Mouse (Mus musculus) embryonic facial prominence, embryonic 11.5 days (tissue): ENCODE measurements around the gene Asic2. TPM values are rescaled to one million over a fixed set of nuclear protein-coding genes. Genes with fewer than 3 reads are reported as not detected.

Experiments used
- ATAC-seq: fragments of 200-750 bp; cut with Nextera tagmentation; replicated peaks from 2 replicates; pipeline ENCODE4 v1.8.0; 2017; ENCODE audit warnings: low read depth; ENCODE audit not compliant: insufficient number of reproducible peaks, low FRiP score, low TSS enrichment
- DNase-seq: peaks from one replicate; pipeline ENCODE4 v3.0.0-alpha.2; 2015; ENCODE audit warnings: low spot score
- H3K27ac ChIP-seq: fragments of 300-500 bp; sonication (generic); replicated peaks from 2 replicates; pipeline ENCODE4 v1.5.1; 2014; ENCODE audit warnings: mild to moderate bottlenecking, low read depth, low read length, control low read depth
- H3K27me3 ChIP-seq: fragments of 300-500 bp; sonication (generic); 2 replicates; pipeline ENCODE4 v1.6.1; 2014; ENCODE audit warnings: mild to moderate bottlenecking, low read length, moderate library complexity, mixed read lengths; ENCODE audit not compliant: control insufficient read depth, insufficient read depth
- H3K36me3 ChIP-seq: fragments of 300-500 bp; sonication (generic); replicated peaks from 2 replicates; pipeline ENCODE4 v1.6.1; 2014; ENCODE audit warnings: low read depth, mild to moderate bottlenecking, low read length, moderate library complexity, mixed read lengths; ENCODE audit not compliant: control insufficient read depth, insufficient read depth
- H3K4me1 ChIP-seq: fragments of 300-500 bp; sonication (generic); 2 replicates; pipeline ENCODE4 v1.6.1; 2014; ENCODE audit warnings: low read length, mixed read lengths; ENCODE audit not compliant: control insufficient read depth, insufficient read depth
- H3K4me2 ChIP-seq: fragments of 300-500 bp; sonication (generic); 2 replicates; pipeline ENCODE4 v1.6.1; 2014; ENCODE audit warnings: low read depth, mild to moderate bottlenecking, control low read depth, low read length, moderate library complexity
- H3K4me3 ChIP-seq: fragments of 300-500 bp; sonication (generic); 2 replicates; pipeline ENCODE4 v1.5.1; 2014; ENCODE audit warnings: low read depth, low read length, control low read depth
- H3K9ac ChIP-seq: fragments of 300-500 bp; sonication (generic); replicated peaks from 2 replicates; pipeline ENCODE4 v1.6.1; 2014; ENCODE audit warnings: mild to moderate bottlenecking, control low read depth, low read length
- H3K9me3 ChIP-seq: fragments of 300-500 bp; sonication (generic); replicated peaks from 2 replicates; pipeline ENCODE4 v1.6.1; 2016; ENCODE audit warnings: mild to moderate bottlenecking, low read length, inconsistent platforms, mixed read lengths; ENCODE audit not compliant: control insufficient read depth
- whole genome bisulfite sequencing: fragments of 180-500 bp; shearing (Covaris S2); extraction: QIAGEN DNeasy Blood & Tissue Kit; methylation state at CpG from one replicate; pipeline ENCODE4 v1.1.7; 2014; 5-methylcytosine and 5-hydroxymethylcytosine counted together
- polyA plus RNA-seq: library from polyadenylated mRNA; unstranded; fragments of >200 nt; fragmentation: Nextera tagmentation; extraction: Ambion mirVana; gene quantifications from 2 replicates; pipeline ENCODE4 v1.2.1, GENCODE M21; 2014

The Asic2 gene
- polyA plus RNA-seq, 1 experiment from 2014 or later, result 0.46 TPM

DNA sequence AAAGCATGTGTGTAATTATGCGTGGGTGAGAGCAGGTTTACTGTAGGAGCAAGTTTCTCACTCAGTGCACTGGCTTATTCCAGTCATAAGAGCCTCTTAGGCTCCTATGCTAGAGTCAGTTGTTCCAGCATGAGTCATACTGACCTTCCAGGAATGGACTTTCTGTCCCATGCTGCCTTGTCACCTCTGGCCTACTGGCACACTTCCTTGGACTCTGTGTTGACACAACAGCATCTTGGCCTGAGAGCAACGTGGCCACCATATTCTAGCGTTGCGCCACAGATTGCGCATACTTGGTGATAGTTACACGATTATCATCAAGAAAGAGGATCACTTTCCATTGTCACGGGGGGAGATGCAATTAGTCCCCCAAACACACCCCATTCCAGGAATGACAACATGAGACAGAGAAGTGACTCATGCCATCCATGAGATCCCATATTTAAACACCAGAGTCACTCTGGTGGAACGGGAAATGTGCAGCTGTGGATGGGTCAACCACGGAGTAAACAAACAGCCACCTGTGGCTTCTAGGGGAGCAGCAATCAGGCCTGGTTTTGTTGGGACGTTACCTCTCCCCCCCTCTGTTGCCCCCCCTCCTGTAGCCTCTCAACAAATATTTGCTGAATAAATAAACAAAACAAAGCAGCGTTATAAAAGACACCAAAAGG, 1019.1 kb downstream of the Asic2 start:
- no peak for DNase-seq
- no peak for ATAC-seq
- no peaks in the 10 kb centered on the region for H3K36me3 ChIP-seq

DNA sequence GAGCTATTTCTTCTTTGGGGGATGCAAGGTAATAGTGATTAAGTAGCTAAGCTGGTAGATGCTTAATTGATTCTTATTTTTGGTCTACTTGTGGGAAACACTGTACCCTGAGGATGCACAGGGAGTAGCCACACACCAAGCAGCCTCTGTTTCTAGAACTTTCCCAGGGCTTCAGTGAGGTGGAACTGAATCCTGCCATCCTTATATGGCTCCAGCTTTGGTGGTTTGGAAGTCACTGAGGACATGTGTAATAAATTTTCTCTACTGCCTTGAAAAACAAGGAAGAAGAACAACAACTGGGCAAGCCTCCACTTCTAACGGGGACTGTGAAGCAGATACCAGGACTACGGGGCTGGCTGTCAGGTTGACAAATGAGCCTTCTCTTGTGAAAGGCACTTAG, 1020.2 kb downstream of the Asic2 start:
- Histone ChIP-seq H3K36me3 (no peaks in the 10 kb centered on the region), H3K4me1 (no peaks in the 10 kb centered on the region), H3K4me2 (no peak overlapping the region), H3K9ac (no peak overlapping the region), H3K9me3 (no peaks in the 10 kb centered on the region), H3K27me3 (no peaks in the 10 kb centered on the region), H3K4me3 (no peak overlapping the region), H3K27ac (no peak overlapping the region)
- DNase-seq (no peak), ATAC-seq (no peak)
- 69% methylated on average over 2 of the region's 2 CpGs for WGBS

More for the DNA sequence above, 1019.1 kb downstream of the Asic2 start:
- Histone ChIP-seq H3K9me3 (no peaks in the 10 kb centered on the region), H3K4me3 (no peak overlapping the region), H3K4me1 (no peaks in the 10 kb centered on the region), H3K27me3 (no peaks in the 10 kb centered on the region), H3K9ac (no peak overlapping the region), H3K27ac (no peak overlapping the region), H3K4me2 (no peak overlapping the region)
- 80% methylated on average over 11 of the region's 11 CpGs for WGBS

DNA sequence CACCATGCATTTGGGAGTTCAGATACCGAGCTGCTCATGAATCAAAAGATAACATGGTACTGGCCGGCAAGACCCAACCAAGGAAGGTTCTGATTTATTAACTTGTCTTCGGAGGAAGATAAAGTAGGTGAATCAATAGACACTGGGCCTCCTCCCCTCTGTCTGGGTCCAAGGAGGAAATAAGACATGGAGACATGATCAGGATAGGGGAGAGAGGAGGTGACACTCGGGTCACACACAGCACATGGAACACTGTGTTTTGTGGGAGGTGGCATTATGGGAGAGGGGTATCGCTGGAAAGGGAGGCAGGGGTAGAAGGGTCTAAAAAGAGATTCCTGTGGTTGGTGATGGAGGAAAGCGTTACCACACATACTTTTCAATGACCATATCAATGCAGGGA, 1022.1 kb downstream of the Asic2 start:
- H3K9ac ChIP-seq, result no peak overlapping the region
- ATAC-seq, result no peak
- no peaks in the 10 kb centered on the region for H3K27me3 ChIP-seq
- no peaks in the 10 kb centered on the region for H3K9me3 ChIP-seq
- no peak for DNase-seq
- H3K4me3 ChIP-seq, result no peak overlapping the region
- no peak overlapping the region for H3K4me2 ChIP-seq
- H3K27ac ChIP-seq, result no peak overlapping the region
- H3K36me3 ChIP-seq, result no peaks in the 10 kb centered on the region
- H3K4me1 ChIP-seq, result no peaks in the 10 kb centered on the region
- 87% methylated on average over 6 of the region's 6 CpGs for WGBS

DNA sequence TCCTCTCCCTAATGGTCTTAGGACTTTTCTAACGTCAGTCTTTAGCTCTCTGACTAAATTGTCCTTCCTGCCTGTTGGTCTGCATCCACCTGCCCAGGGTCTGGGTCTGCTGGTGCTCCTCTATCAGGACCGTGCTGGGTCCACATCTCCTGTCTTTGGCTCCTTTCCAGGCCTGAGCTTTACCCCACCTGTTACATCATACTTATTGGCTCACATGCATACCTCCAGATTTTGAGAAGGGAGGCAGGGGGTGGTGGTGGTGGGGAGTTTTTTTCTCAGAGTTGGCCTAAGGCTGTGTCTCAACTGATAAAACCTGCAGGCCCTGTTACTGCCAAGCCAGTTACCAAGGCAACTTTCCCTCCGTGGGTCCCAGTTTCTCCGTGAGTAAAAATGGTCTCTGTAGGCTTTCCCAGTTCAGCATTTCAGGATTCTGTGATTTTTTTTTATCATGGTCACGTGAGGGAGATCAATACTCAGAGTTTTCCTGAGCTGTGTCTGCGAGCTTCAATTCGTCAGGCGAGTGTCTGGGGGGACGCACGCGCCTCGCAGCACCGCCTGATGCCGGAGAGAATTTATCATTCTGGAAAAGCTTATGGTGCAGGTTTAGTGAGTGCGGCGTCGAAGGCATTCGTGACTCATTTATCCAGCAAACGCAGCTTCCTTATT, 1044.8 kb downstream of the Asic2 start:
- no peak for ATAC-seq
- no peak for DNase-seq
- H3K9ac ChIP-seq, result no peak overlapping the region
- H3K27me3 ChIP-seq, result no peaks in the 10 kb centered on the region
- 91% methylated on average over 19 of the region's 19 CpGs for WGBS
- no peaks in the 10 kb centered on the region for H3K9me3 ChIP-seq
- no peak overlapping the region for H3K4me2 ChIP-seq
- H3K27ac ChIP-seq, result no peak overlapping the region
- no peaks in the 10 kb centered on the region for H3K4me1 ChIP-seq
- H3K36me3 ChIP-seq, result no peaks in the 10 kb centered on the region
- no peak overlapping the region for H3K4me3 ChIP-seq

DNA sequence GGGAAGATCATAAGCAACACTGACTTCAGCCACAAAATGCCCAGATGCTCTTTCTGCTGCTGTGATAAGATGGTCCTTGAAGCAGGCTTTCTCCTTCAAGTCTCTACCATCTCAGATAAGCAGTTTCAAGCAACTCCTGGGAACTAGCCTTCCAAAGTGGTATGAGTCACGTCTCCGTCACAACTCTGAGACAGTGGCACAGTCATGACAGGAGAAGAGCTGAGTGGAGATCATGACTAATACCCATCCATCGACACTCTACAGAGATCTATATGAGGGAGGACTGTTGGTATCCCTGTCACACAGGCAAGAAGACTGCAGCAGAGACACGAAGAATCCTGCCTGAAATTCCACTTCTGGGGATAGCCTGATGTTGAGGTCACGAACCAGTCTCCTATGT, 1049.9 kb downstream of the Asic2 start:
- H3K4me3 ChIP-seq, result no peak overlapping the region
- H3K4me2 ChIP-seq, result no peak overlapping the region
- no peaks in the 10 kb centered on the region for H3K4me1 ChIP-seq
- no peaks in the 10 kb centered on the region for H3K36me3 ChIP-seq
- WGBS, result 87% methylated on average over 5 of the region's 5 CpGs
- no peak overlapping the region for H3K9ac ChIP-seq
- DNase-seq, result no peak
- no peak overlapping the region for H3K27ac ChIP-seq
- no peak for ATAC-seq
- H3K27me3 ChIP-seq, result no peaks in the 10 kb centered on the region
- no peaks in the 10 kb centered on the region for H3K9me3 ChIP-seq

DNA sequence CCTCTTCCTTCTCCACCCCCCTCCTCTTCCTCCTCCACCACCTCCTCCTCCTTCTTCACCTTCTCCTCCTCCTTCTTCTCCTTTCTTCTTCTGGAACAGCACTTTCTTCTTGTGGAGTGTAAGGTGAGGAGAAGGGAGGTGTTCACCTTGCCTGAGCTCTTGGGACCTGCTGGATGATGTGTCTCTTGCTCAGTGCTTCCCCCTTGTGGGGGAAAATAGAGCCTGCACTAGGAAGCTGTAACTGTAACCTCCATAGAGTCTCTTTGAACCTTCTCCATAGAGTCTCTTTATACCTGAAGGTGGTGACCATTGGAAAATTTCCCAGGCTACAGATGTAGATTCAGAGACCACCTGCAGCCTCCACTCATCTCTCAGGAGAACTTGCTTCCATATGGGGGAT, 1050.6 kb downstream of the Asic2 start:
- Histone ChIP-seq H3K4me1 (no peaks in the 10 kb centered on the region), H3K27me3 (no peaks in the 10 kb centered on the region), H3K9me3 (no peaks in the 10 kb centered on the region), H3K36me3 (no peaks in the 10 kb centered on the region), H3K27ac (no peak overlapping the region), H3K4me2 (no peak overlapping the region), H3K4me3 (no peak overlapping the region), H3K9ac (no peak overlapping the region)
- DNase-seq, result peak; percentile 6
- no peak for ATAC-seq

DNA sequence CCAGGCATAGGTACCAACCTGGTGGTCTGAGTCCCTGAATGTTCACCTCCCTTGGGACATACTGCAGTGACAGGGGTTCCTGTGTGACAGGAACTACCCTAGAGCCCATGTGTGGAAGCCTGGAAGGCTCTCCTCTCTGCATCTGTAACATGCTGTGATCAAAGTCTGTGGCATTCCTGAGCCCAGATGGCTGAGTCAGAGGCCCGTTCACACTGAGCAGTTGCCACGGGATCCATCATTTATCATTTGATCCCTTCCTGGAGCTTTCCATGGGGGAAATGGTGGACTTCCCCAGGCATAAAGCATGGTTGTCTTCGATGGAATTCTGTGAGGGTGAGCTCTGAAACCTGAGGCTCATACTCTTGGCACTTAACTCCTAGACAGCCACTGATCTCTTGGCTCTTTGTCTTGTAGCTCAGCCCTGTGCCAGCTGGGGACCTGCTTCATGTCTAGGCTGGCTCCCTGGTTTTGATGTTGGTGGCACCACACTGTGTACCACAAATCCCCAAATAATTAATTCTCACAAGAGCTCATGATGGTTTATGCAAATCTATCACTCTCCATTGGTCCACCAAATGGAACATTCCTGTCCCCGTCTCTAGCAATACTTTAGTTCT, 1054.7 kb downstream of the Asic2 start:
- WGBS, result 51% methylated on average over 4 of the region's 4 CpGs
- H3K27me3 ChIP-seq, result no peaks in the 10 kb centered on the region
- no peak overlapping the region for H3K4me3 ChIP-seq
- no peaks in the 10 kb centered on the region for H3K4me1 ChIP-seq
- H3K27ac ChIP-seq, result no peak overlapping the region
- DNase-seq (no peak), ATAC-seq (no peak)
- H3K4me2 ChIP-seq, result no peak overlapping the region
- H3K9ac ChIP-seq, result no peak overlapping the region
- no peaks in the 10 kb centered on the region for H3K36me3 ChIP-seq
- no peaks in the 10 kb centered on the region for H3K9me3 ChIP-seq

DNA sequence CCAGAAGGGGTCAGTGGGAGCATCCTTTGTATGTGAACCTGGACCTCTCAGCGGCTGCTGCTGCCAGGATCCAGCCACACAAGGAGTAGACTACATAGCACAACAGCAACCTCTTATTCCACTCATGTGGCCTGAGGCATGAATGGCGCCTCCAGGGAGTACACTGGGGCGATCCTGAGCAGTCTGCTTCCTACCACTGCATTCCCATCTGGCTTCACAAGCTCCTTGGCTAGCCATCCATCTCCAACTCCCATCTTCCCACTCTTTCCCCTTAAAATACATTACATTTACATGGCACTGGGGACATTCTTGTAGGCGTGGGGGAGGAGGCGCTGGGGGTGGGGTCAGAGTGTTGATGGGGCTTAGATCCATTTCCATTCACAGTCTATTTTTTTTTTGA, 1055.5 kb downstream of the Asic2 start:
- WGBS, result 76% methylated on average over 5 of the region's 5 CpGs

More for the DNA sequence above, 1055.5 kb downstream of the Asic2 start:
- Histone ChIP-seq H3K9ac (no peak overlapping the region), H3K4me3 (no peak overlapping the region), H3K4me1 (no peaks in the 10 kb centered on the region), H3K36me3 (no peaks in the 10 kb centered on the region), H3K27ac (no peak overlapping the region), H3K4me2 (no peak overlapping the region), H3K27me3 (no peaks in the 10 kb centered on the region), H3K9me3 (no peaks in the 10 kb centered on the region)
- no peak for DNase-seq
- no peak for ATAC-seq
